Mouse (Mus musculus) kidney, embryonic 15.5 days (tissue): Measurements from ENCODE around the gene Akap6. TPM values are rescaled to one million over a fixed set of nuclear protein-coding genes. Genes with fewer than 3 reads are reported as not detected.
A peak's percentile ranks its signal among the peaks of the same experiment; 100 is the strongest.

Experiments
- ATAC-seq: fragments of 200-750 bp; cut with Nextera tagmentation; replicated peaks from 2 replicates; pipeline ENCODE4 v1.8.0; 2017; ENCODE audit warnings: moderate TSS enrichment; ENCODE audit not compliant: low FRiP score
- H3K27ac ChIP-seq: fragments of 300-500 bp; sonication (generic); 2 replicates; pipeline ENCODE4 v1.5.1; 2015; ENCODE audit warnings: mild to moderate bottlenecking, inconsistent platforms
- H3K27me3 ChIP-seq: fragments of 300-500 bp; sonication (generic); 2 replicates; pipeline ENCODE4 v1.6.1; 2015; ENCODE audit warnings: inconsistent platforms
- H3K36me3 ChIP-seq: fragments of 300-500 bp; sonication (generic); 2 replicates; pipeline ENCODE4 v1.6.1; 2015; ENCODE audit warnings: inconsistent platforms
- H3K4me1 ChIP-seq: fragments of 300-500 bp; sonication (generic); 2 replicates; pipeline ENCODE4 v1.6.1; 2015; ENCODE audit warnings: inconsistent platforms
- H3K4me2 ChIP-seq: fragments of 300-500 bp; sonication (generic); 2 replicates; pipeline ENCODE4 v1.6.1; 2015; ENCODE audit warnings: moderate library complexity, mild to moderate bottlenecking, inconsistent platforms
- H3K4me3 ChIP-seq: fragments of 300-500 bp; sonication (generic); replicated peaks from 2 replicates; pipeline ENCODE4 v1.5.1; 2015; ENCODE audit warnings: mild to moderate bottlenecking, inconsistent platforms
- H3K9ac ChIP-seq: fragments of 300-500 bp; sonication (generic); 2 replicates; pipeline ENCODE4 v1.6.1; 2015; ENCODE audit warnings: mild to moderate bottlenecking, inconsistent platforms
- H3K9me3 ChIP-seq: fragments of 300-500 bp; sonication (generic); replicated peaks from 2 replicates; pipeline ENCODE4 v1.6.1; 2016; ENCODE audit warnings: inconsistent platforms
- WGBS: fragments of 180-500 bp; shearing (Covaris S2); methylation state at CpG from one replicate; pipeline ENCODE4 v1.1.7; 2015; ENCODE audit warnings: mixed read lengths; 5-methylcytosine and 5-hydroxymethylcytosine counted together
- polyA plus RNA-seq: library from polyadenylated mRNA; unstranded; fragments of >200 nt; fragmentation: Nextera tagmentation; extraction: Ambion mirVana; gene quantifications from 2 replicates; pipeline ENCODE4 v1.2.1, GENCODE M21; 2015

Akap6 gene
- polyA plus RNA-seq, 1 experiment from 2014 or later: 0.78 TPM

DNA sequence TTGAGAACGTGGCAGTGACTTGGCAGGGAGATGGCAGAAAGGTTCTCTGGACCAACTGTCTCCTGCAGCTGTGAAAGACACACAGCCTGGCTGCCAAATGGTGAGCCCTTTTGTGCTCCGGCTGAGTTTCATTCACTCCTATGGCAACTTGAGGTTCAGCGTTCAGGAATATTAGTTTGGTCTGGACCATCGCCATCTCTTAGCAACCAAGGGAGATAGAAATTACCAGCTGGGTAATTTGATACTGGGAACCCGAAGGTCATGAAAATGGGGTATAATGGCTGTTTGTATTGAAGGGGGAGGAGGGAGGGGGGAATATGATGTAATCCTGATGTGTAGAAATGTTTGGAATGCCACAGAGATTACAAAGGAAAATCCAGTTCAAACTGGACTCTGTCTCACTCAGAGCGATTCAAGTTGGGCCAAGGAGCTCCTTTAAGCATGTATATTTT, 136.1 kb downstream of the Akap6 start:
- WGBS: 28% methylated on average over 6 of the region's 6 CpGs
- H3K4me1 ChIP-seq: peaks cover 24% of the 10 kb centered on the region

DNA sequence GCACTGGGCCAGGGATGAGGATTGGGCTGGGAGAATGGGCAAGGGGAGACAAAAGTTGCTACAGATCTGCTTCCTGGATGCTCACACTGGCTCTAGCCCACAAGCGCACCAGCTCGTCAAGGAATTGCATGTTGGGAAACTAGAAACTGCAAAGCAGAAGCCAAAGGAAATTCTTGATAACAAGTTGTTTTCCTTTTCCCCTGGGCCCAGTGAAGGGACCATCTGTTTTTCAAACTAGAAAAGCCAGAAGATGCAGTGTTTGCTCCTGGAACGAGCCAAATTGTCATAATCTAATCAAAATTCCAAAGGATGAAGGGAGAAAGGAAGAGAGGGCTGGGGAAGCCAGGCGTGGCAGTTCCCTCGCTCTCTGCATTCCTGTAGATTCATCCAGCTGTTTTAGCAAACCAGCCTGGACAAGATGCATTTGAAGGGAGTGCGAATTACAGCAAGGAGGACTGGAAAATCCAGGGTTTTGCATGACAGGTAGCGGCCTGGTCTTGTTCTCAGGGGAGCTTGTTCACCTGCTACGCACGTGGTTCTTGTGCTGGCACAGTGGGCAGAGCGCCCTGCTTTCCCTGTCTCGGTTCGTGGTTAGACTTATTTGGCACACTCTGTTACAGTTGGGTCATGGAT, 136.8 kb downstream of the Akap6 start:
- ATAC-seq: peak; percentile 67
- no peak overlapping the region for H3K4me3 ChIP-seq
- no peaks in the 10 kb centered on the region for H3K27me3 ChIP-seq
- H3K36me3 ChIP-seq: no peaks in the 10 kb centered on the region
- peak overlapping the region; percentile 74 for H3K27ac ChIP-seq
- WGBS: 67% methylated on average over 12 of the region's 12 CpGs
- H3K9ac ChIP-seq: no peak overlapping the region
- H3K4me1 ChIP-seq: peaks cover 24% of the 10 kb centered on the region
- H3K4me2 ChIP-seq: 0 out of 2 replicates have a peak overlapping the region, but pooled peaks have one; percentile 3
- no peaks in the 10 kb centered on the region for H3K9me3 ChIP-seq

More for the DNA sequence above, 136.1 kb downstream of the Akap6 start:
- Histone ChIP-seq H3K36me3 (no peaks in the 10 kb centered on the region), H3K9ac (no peak overlapping the region), H3K9me3 (no peaks in the 10 kb centered on the region), H3K4me3 (no peak overlapping the region), H3K27me3 (no peaks in the 10 kb centered on the region), H3K4me2 (no peak overlapping the region), H3K27ac (peak overlapping the region; percentile 74; the same call in 1 of the 2 replicates)
- peak; percentile 54; the same call in 1 of the 2 replicates for ATAC-seq

DNA sequence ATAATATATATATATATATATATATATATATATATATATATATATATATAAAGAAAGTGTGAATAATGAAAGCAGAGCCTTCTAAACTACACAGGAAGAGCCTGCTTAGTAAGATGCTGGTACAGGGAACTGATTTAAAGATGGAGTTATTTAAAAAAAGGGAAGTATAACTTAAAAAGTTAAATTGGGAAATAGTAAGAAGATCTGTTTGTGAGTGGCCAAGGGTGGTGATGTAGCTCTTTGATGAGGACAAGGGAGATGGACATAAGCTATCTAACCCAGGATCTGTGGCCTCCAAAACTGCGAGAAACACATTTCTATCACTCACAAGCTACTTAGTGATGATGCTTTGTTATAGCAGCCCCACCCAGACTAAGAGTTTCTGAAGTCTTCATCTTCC, 146.8 kb downstream of the Akap6 start:
- ATAC-seq: no peak
- Histone ChIP-seq H3K9ac (no peak overlapping the region), H3K36me3 (no peaks in the 10 kb centered on the region), H3K27ac (no peak overlapping the region), H3K4me2 (no peak overlapping the region), H3K27me3 (no peaks in the 10 kb centered on the region), H3K4me1 (peaks cover 18% of the 10 kb centered on the region), H3K4me3 (no peak overlapping the region), H3K9me3 (no peaks in the 10 kb centered on the region)
- 93% methylated on average over 1 of the region's 1 CpGs for WGBS

DNA sequence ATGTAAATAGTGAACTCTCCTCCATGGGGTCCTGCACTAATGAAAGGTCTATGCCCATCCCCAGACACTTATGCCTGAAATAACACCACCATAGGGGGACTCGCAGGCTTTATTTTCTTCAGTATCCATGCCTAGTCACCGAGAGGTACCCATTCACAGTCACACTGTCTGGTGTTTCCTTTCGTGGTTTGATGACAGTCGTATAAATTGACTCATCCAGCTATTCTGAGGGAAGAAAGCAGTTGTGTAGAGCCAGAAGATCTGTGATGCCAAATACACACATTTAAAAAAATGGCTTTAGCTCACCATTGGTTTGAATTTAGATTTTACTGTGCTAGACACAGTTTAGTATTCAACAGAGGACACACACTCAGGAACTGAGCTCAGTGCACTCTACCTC, 147.8 kb downstream of the Akap6 start:
- H3K4me2 ChIP-seq: no peak overlapping the region
- H3K9me3 ChIP-seq: no peaks in the 10 kb centered on the region
- 77% methylated on average over 4 of the region's 4 CpGs for WGBS
- no peak overlapping the region for H3K27ac ChIP-seq
- H3K4me1 ChIP-seq: peaks cover 18% of the 10 kb centered on the region
- H3K4me3 ChIP-seq: no peak overlapping the region
- H3K9ac ChIP-seq: no peak overlapping the region
- no peaks in the 10 kb centered on the region for H3K36me3 ChIP-seq
- ATAC-seq: no peak
- no peaks in the 10 kb centered on the region for H3K27me3 ChIP-seq

DNA sequence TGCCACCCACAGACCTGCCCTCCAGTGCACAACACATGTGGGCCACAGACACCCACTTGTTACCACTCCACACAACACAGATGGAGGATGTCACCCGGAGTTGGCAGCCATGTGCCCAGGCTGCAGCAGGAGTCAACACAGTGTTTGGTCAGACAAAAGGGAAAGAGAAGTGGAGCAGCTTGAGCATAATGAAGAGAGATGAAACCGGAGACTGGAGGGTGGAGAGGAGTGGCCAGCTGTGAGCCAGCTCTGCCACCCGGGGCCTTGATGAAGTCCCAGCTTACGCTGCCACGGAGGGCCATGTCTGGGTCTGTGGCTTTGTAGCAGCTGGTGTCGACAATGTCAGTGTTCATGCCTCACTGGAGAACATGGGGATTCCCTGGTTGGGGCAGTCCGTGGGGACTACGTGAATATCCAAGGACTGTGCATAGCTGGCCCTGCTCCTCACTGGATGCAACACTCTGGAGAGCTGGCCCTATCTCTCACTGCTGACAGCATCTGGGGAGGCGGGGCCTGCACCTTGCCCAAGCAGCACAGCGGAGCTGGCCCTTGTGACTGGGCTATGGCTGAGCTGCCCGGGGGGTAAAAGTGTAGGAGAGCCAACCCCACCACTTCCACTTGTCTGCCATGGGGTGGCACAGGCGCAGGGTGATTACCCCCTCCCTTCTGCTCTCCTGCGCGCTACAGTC, 148.8 kb downstream of the Akap6 start:
- no peaks in the 10 kb centered on the region for H3K9me3 ChIP-seq
- peak overlapping the region; percentile 49 for H3K4me2 ChIP-seq
- H3K27me3 ChIP-seq: no peaks in the 10 kb centered on the region
- peaks cover 18% of the 10 kb centered on the region for H3K4me1 ChIP-seq
- H3K9ac ChIP-seq: no peak overlapping the region
- peak overlapping the region; percentile 56; the same call in 1 of the 2 replicates for H3K27ac ChIP-seq
- ATAC-seq: peak; percentile 96
- H3K36me3 ChIP-seq: no peaks in the 10 kb centered on the region
- WGBS: 41% methylated on average over 12 of the region's 14 CpGs
- peak overlapping the region; percentile 16; the same call in 1 of the 2 replicates for H3K4me3 ChIP-seq

DNA sequence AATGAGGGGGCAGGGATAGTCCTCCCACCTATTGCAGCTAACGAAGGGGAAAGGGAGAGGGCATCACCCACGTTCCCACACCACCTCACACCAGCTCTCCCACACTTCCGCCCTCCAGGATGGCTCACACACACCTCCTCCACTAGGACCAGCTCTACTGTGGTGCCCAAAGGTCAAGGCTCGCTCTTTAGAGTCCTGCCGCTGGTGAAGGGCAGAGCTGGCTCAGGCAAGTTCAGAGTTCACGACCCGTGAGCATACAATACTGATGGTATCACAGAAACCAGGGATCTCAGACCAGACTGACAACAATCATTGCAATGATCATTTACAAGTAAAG, 149.3 kb downstream of the Akap6 start:
- no peaks in the 10 kb centered on the region for H3K27me3 ChIP-seq
- WGBS: 51% methylated on average over 7 of the region's 7 CpGs
- H3K4me2 ChIP-seq: peak overlapping the region; percentile 49
- peak; percentile 87 for ATAC-seq
- peaks cover 18% of the 10 kb centered on the region for H3K4me1 ChIP-seq
- peak overlapping the region; percentile 56; the same call in 1 of the 2 replicates for H3K27ac ChIP-seq
- peak overlapping the region; percentile 16; the same call in 1 of the 2 replicates for H3K4me3 ChIP-seq
- H3K36me3 ChIP-seq: no peaks in the 10 kb centered on the region
- H3K9me3 ChIP-seq: no peaks in the 10 kb centered on the region
- H3K9ac ChIP-seq: no peak overlapping the region

DNA sequence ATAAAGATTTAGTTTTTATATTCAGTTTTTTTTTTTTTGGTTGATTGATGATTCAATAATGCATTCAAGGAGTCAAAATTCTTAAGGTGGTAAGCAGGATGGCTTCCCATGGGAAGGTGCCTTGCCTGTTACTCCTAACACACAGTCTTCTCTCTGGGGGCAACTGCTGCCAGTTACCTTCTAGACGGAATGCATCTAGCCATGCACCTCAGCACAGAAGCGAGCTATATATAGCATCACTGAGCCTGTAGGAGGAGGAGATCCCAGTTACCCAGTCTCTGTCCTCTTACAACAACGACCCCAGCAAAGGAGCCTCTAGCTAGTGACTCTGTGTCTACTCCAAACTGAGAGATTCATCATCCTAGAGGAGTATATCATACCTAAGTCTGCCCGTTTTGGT, 150.1 kb downstream of the Akap6 start:
- no peak overlapping the region for H3K4me2 ChIP-seq
- no peaks in the 10 kb centered on the region for H3K36me3 ChIP-seq
- 73% methylated on average over 4 of the region's 4 CpGs for WGBS
- no peaks in the 10 kb centered on the region for H3K27me3 ChIP-seq
- no peak for ATAC-seq
- H3K9me3 ChIP-seq: no peaks in the 10 kb centered on the region
- no peak overlapping the region for H3K27ac ChIP-seq
- peaks cover 20% of the 10 kb centered on the region for H3K4me1 ChIP-seq
- H3K4me3 ChIP-seq: no peak overlapping the region
- H3K9ac ChIP-seq: no peak overlapping the region

DNA sequence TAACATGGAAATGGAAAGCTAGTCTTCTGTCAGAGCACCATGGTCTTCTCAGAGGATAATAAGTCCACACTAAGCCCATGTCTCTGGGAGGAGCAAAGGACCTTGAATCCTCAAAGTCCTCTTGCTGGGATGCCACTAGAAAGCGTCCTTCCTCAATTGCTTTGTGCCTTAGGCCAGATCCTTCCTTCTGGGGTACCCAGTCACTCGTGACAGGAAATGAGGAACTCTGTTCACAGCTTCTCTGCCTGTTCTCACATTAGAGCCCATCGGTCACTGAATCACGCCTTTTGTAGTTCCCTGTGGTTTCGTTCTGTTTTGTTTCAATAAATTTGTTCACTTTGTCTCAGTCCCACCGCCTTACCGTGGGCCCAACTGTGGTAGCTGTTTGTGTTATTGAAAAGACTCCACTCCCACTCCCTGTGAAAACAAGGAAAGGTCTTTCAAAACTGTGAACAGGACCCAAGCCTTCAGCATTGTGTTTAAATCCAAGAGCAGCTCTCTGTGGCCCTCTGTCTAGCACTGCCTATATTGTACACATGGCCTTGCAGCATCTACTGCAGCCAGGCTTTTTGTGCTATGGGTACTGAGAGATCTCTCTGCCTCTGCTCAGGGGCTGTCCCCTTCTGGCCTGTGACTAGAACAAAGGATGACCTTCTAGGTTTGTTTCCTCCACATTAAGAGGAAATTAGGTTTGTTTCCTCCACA, 151.3 kb downstream of the Akap6 start:
- H3K4me3 ChIP-seq: no peak overlapping the region
- H3K4me2 ChIP-seq: no peak overlapping the region
- H3K4me1 ChIP-seq: peaks cover 23% of the 10 kb centered on the region
- ATAC-seq: no peak
- no peak overlapping the region for H3K27ac ChIP-seq
- H3K27me3 ChIP-seq: no peaks in the 10 kb centered on the region
- no peaks in the 10 kb centered on the region for H3K9me3 ChIP-seq
- H3K36me3 ChIP-seq: no peaks in the 10 kb centered on the region
- H3K9ac ChIP-seq: no peak overlapping the region
- WGBS: 38% methylated on average over 7 of the region's 7 CpGs

DNA sequence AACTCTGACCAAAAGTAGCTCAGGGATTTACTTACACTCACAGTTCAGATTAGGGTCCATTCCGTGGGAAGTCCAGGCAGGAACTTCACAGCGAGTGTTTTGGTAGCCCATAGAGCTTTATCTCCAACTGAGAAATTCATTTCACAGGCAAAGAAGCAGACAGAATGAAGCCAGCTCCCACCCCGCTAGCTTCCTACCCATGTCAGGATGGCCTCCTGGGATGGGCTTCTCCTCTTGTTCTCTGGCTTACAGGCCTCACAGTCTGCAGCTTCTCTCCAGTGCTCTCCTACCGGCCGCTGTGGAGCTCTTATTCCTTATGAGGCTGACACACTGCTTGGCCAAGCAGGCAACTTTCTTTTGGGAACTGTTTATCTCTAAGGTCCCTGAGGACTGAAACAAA, 152.0 kb downstream of the Akap6 start:
- ATAC-seq: no peak
- no peaks in the 10 kb centered on the region for H3K9me3 ChIP-seq
- peaks cover 23% of the 10 kb centered on the region for H3K4me1 ChIP-seq
- 93% methylated on average over 5 of the region's 5 CpGs for WGBS
- no peaks in the 10 kb centered on the region for H3K27me3 ChIP-seq
- H3K27ac ChIP-seq: no peak overlapping the region
- H3K4me3 ChIP-seq: no peak overlapping the region
- H3K9ac ChIP-seq: no peak overlapping the region
- no peak overlapping the region for H3K4me2 ChIP-seq
- H3K36me3 ChIP-seq: no peaks in the 10 kb centered on the region

DNA sequence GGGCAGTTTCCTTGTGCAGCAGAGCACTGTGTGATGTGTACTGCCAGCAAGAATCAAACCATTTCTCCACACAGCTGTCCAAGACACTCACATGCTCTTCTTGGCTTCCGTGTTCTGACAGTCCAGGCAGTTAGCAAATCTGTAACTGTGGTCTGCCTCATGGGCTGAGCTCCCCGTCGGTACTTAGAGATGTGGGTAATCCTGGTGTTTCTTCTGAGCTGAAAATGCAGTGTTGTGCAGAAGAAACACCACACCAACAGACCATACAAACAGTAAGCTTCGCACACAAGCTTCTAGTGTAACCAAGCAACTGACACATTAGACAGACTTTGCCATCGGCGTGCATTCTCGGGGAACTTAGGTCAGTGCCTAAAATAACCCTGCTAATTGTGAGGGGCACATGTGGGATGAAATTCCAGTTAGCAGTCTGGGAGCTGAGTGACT, 155.1 kb downstream of the Akap6 start:
- no peaks in the 10 kb centered on the region for H3K9me3 ChIP-seq
- WGBS: 61% methylated on average over 7 of the region's 7 CpGs
- H3K4me1 ChIP-seq: peaks cover 10% of the 10 kb centered on the region; the same call in 1 of the 2 replicates
- H3K27ac ChIP-seq: no peak overlapping the region
- H3K27me3 ChIP-seq: no peaks in the 10 kb centered on the region
- H3K4me3 ChIP-seq: no peak overlapping the region
- H3K9ac ChIP-seq: no peak overlapping the region
- no peak overlapping the region for H3K4me2 ChIP-seq
- H3K36me3 ChIP-seq: no peaks in the 10 kb centered on the region
- ATAC-seq: no peak

DNA sequence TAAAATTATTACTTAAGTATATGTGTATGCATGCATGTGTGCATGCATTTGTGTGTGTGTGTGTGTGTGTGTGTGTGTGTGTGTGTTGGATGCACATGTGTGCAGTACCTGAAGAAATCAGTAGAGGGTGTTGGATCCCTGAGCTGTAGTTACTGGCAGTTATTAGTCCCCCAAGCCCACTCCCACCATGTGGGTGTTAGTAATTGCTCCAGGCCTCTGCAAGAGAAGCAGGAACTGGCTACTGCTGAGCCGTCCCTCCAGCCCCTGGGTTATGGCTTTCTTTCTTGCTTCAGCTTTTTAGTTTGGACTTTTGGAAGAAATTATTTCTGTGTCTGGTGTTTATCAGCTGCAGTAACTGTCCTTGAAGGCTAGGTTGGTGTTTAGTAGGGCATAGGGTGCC, 156.9 kb downstream of the Akap6 start:
- H3K4me3 ChIP-seq: no peak overlapping the region
- no peak for ATAC-seq
- WGBS: 75% methylated on average over 1 of the region's 1 CpGs

DNA sequence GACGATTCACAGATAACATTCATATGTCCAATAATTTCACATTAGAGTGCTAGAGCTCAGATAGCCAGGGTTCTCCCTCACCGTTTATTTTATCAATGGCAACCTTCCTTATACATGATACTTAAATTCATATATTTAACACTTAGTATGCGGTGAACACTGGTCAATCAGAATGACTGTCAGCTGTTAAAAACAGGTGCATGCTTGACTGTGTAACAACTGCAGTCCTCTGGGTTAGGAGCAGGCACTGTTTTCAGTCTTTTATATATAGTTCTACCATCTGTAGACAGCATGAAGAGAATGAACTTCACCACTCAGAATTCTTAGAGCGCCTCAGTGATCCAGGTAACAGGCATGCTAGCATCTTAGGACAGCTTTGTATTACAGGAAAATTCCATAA, 158.1 kb downstream of the Akap6 start:
- 88% methylated on average over 4 of the region's 4 CpGs for WGBS
- no peaks in the 10 kb centered on the region for H3K36me3 ChIP-seq
- ATAC-seq: no peak
- no peak overlapping the region for H3K4me3 ChIP-seq
- H3K4me1 ChIP-seq: peaks cover 5% of the 10 kb centered on the region; the same call in 1 of the 2 replicates
- no peaks in the 10 kb centered on the region for H3K27me3 ChIP-seq
- H3K9ac ChIP-seq: no peak overlapping the region
- H3K4me2 ChIP-seq: no peak overlapping the region
- H3K9me3 ChIP-seq: no peaks in the 10 kb centered on the region
- H3K27ac ChIP-seq: no peak overlapping the region

More for the DNA sequence above, 156.9 kb downstream of the Akap6 start:
- Histone ChIP-seq H3K4me1 (peaks cover 5% of the 10 kb centered on the region; the same call in 1 of the 2 replicates), H3K9me3 (no peaks in the 10 kb centered on the region), H3K4me2 (no peak overlapping the region), H3K27me3 (no peaks in the 10 kb centered on the region), H3K36me3 (no peaks in the 10 kb centered on the region), H3K27ac (no peak overlapping the region), H3K9ac (no peak overlapping the region)
